Mouse (Mus musculus) cerebellum, postnatal 25 days (tissue): ENCODE results near the gene Vmn2r54.
"Not testable (repeated sequence)": the region's sequence is repeated elsewhere in the genome, so short reads cannot be mapped to it uniquely, and the experiment has no call there.

Source experiments
- DNase-seq, 2 experiments: peaks; one replicate each; pipeline ENCODE4 v3.0.0; 2021; ENCODE audit warnings: mixed read lengths in 2 of 2

The Vmn2r54 gene

DNA sequence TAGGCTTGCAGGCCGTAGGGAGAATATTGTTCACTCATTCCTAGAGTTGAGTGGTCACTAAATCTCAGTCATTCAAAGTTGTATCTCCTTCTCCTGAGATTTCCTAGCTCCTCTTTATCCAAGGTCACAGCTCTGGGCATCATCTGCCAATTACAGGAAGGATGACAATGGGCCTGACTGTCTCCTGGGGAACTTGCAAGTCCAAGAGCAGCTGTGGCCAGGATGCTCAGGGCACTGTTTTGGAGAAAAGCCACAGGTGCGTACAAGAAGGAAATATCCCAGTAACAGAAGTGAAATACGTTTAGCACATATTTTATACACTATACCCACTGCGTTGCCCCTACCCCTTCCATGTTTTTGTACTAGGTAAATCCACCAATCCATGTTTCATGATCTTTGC, at the start of gene Vmn2r54:
TSS of gene Vmn2r54 (minus strand) at position 101 of the 400 bp plus-strand sequence.
- not testable (repeated sequence) for DNase-seq

DNA sequence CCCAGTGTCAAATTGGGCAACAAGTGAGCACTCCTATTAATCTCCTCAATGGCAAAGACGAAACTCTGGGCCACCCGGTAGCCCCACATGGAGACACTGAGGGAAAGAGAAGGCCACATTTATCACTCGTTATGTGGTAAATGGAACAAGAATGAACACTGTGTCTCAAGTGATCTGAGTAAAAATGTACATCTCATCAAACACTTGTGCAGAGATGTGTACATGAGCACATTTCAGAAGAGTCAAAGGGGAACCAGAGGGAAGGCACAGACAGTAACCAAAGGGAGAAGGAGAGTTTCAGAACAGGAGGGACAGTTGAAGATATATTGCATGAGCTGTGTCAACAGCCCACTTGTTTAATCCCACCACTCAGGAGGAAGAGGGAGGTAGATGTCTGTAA, 44.8 kb upstream of the Vmn2r54 start, which contains the start of gene Vmn2r55:
TSS of gene Vmn2r55 (minus strand) at position 101 of the 400 bp plus-strand sequence.
- DNase-seq = not testable (repeated sequence)

DNA sequence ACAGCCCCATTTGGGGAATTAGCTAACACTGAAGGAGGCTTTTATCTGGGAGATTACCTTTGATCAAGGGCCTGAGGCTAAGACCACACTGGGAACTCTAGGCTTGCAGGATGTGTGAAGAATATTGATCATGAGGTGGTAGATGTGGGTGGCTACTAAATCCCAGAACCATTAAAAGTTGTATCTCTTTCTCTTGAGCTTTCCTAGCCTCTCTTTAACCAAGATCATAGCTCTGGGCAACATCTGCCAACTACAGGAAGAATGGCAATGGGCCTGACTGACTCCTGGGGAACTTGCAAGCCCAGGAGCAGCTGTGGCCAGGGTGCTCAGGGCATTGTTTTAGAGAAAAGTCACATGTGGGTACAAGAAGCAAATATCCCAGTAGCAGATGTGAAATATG, 31.4 kb downstream of the Vmn2r54 start, which contains the start of gene Vmn2r53:
TSS of gene Vmn2r53 (minus strand) at position 101 of the 400 bp plus-strand sequence.
- no peak for DNase-seq
